Mouse (Mus musculus) G1E-ER4 (cell line): ENCODE data around the gene Sel1l. TPM values are rescaled to one million over a fixed set of nuclear protein-coding genes. Genes with fewer than 3 reads are reported as not detected.

Experiments used
- GATA1 ChIP-seq: IDR thresholded peaks from one replicate; pipeline ENCODE4 v1.8.0; 2012; ENCODE audit warnings: low read length, inconsistent platforms
- polyA plus RNA-seq: library from polyadenylated mRNA; stranded (reverse); fragments of >175 nt; gene quantifications from 2 replicates; pipeline ENCODE4 v1.2.3, GENCODE M21; 2012

Gene Sel1l
- polyA plus RNA-seq, 1 experiment = 51.7 TPM

GRCm38 (mm10) chr12:91798720-91799378 lies 50.1 kb downstream of the Sel1l start:
- no peak for TF ChIP-seq GATA1

DNA sequence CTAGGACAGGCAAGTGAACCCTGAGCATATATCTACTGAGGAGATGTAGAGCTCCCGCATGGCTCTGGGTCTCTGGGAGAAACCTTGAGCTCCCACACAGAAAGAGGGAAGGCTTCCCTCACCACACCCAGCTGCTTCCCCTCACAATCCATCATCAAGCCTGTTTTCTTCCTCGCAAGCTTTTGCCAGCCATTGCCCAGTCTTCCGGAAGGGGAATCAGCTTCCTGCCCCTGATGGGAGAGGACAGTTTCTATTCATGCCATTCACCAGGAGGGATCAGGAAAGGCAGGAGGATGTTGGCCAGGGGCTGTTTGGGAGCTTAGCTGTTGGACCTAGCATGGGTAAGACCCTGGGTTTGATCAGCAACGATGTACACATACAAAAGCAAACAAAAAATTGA lies 52.2 kb downstream of the Sel1l start:
- TF ChIP-seq GATA1 = no peak

GRCm38 (mm10) chr12:91793266-91793665 lies 55.7 kb downstream of the Sel1l start:
- TF ChIP-seq GATA1 = no peak

GRCm38 (mm10) chr12:91791822-91792221 lies 57.1 kb downstream of the Sel1l start:
- no peak for TF ChIP-seq GATA1

DNA sequence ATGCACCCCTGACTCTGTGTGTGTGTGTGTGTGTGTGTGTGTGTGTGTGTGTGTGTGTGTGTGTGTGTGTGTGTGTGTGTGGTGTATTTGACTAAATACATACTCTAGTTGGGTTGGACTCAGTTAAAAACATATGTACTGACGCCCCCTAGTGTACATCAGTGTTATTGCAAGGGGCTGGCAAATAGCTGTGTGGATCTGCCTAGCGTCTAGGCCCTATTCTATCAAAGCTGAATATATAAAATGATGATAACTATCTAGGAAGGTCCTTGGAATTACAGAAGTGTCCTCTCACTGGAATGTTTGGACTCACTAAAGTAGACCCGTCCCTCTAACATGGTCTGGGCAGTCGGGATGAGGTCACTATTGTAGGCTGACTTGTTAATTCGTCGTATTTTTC lies 59.2 kb downstream of the Sel1l start:
- TF ChIP-seq GATA1 = no peak

DNA sequence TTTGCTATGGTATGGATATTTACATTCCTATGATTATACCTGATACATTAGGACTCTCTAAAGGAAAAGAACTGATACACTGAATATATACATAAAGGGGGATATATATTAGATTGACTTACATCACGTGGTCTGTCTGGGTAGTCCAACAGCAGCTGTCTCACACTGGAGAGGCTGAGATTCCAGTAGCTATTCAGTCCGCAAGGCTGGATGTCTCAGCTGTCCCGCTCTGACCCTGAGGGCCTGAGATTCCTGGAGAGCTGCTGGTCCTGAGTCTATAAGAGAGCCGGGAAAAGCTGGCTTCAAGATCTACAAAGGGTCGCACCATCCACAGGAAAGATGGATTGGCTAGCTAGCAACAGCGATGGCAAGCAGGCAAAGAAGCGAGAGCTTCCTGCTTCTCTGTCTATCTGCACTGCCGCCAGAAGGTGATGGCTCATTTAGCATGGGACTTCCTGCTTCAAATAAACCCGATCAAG lies 61.0 kb downstream of the Sel1l start, which contains the start of gene Ston2:
Ston2 (minus strand) TSS at position 429 of the 479 bp plus-strand sequence.
- no peak for TF ChIP-seq GATA1

DNA sequence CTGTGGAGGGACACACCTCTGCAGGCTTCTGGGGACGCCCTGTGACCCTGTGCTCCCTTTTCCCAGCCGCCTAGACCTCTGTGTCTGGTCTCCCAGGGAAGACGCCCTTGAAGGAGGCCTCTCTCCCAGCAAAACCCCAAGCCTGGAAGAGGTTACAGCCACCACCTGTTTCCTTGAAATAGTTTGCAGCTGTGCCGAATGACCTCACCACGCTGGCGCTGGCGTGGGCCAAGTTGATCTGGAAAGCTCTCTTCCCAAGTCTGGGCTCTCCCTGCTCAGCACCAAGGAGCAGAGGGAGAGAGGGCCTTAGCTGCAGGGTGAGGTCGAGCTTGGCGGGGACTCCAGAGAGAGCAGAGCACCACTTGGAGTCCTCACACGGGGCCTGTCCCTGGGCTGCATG lies 62.6 kb downstream of the Sel1l start:
- no peak for TF ChIP-seq GATA1

- TF ChIP-seq GATA1 = no peak
Measured at GRCm38 (mm10) chr12:91781432-91781831, 67.5 kb downstream of the Sel1l start.

DNA sequence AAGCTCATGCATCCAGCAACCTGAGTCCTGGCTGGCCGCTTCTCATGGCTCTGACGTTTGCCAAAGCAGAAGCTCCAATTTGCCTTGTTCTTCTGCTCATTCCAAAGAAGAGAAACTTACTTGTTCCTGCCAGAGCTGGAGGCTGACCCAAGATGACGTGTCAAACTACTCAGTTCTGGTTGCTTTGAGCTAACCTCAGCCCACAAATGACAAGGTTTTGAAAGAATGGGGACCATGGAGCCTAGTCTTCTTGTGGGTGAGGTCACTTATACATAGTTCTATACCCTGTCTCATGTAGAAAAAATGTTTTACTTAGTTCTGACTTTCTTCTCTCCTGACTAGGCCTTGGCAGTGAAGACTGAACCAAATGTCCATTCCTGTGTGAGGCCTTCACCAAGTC lies 68.4 kb downstream of the Sel1l start:
- TF ChIP-seq GATA1 = no peak

DNA sequence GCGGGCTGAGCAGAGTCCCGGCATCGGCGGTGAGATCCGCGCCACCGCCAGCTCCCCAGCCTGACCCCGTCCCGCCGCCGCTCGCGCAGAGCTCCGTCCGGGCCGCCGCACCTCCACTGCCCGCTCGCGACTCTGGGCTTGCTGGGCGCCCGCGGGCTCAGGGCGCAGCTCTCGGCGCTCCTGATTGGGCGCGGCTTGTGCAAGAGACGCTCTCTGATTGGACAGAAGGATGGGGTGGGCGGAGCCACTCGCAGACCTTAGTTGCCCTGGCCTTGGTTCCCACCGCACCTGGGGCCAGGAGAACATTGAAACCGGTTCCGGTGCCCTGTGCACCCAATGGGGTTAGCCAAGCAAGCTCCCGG lies 70.0 kb downstream of the Sel1l start:
- no peak for TF ChIP-seq GATA1

DNA sequence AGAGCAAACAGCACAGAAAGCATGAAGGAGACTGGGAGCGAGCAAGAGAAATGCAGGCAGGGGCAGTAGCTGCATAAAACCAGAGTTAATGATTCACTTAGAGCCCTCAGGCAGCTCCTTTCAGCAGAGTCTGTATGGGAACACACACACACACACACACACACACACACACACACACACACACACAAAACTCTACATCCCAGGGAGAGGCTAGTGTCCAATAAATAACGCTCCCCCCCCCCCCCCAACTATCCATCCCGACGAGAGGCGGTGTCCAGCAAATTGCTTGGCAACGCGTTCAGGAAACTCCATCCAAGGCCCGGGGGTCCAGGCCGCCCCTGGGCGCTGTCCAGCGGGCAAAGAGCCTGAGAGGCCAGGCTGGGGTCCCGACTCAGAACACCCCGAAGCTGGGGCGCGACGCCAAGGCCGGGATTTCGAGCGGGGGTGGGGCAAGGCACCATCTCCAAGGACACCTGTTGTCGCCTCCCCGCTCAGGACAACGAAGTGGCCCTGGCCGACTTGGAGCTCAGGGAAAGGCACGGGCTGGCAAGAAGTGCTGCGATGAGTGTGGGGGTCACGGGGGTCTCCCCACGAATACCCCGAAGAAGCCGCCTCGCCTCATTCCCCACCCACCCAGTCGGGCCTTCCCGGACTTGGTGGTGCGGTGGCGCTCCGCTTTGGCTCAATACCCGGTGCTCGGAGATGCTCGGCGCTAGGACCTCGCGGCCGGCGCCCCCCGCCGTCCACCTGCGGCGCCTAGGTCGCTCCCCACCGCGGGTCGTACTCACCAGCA lies 70.5 kb downstream of the Sel1l start:
- no peak for TF ChIP-seq GATA1

DNA sequence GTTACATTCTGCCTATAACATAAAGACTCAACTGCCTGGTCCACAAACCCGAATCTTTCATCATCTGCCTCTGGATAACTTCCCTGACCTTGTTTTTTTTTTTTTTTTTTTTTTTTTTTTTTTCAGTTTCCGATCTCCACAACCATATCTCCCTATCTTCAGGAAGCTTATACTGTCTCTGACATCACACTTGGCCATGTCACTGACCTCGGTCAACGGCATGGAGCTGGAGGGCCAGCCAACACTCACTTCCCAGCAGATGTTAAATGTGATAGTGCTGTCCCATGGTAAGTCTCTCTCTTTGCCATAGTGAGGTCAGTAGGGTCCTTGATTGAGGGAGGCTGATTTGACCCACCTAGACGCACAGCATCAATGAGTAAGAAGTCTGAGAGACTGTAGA lies 72.6 kb downstream of the Sel1l start:
- TF ChIP-seq GATA1 = no peak

GRCm38 (mm10) chr12:91774811-91775284 lies 74.1 kb downstream of the Sel1l start:
- TF ChIP-seq GATA1 = no peak

GRCm38 (mm10) chr12:91768871-91769270 lies 80.1 kb downstream of the Sel1l start:
- no peak for TF ChIP-seq GATA1

- no peak for TF ChIP-seq GATA1
Measured at GRCm38 (mm10) chr12:91768176-91768575, 80.8 kb downstream of the Sel1l start.

DNA sequence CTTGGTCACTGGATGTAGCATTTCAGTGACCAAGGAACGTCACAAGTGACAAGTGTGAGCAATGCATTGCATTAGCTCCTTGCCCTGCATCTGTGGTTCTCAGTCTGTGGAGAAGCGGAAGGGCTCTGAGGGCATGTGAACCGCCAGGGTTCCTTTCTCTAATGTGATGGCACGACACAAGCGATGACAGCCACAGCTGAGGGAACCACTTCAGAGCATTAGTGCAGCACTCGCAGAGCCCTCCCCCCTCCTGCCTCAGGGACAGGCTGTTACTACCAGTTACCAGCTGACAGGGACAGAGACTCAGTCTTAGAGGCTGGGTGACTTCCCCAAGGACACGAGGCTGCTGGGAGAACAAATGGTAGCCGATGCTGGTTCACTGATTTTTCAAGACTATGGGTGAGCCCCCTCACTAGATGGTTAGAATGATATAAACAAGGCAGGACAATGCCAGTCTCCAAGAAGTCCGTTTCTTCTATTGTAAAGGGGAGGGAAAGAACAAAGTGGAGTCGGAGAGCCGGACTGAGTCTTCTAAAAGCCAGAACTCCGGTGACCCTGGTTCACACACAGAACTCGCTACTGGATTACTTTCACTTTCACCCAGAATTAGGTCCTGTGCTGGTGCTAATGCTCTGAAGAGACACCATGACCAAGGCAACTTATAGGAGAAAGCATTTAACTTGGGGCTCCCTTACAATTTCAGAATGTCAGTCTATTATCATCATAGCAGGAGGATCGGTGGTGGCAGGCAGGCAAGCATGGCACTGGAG lies 82.4 kb downstream of the Sel1l start:
- TF ChIP-seq GATA1 = no peak
